Mouse (Mus musculus) intestine, embryonic 15.5 days (tissue): Measurements from ENCODE around the gene Nid2. TPM values are rescaled to one million over a fixed set of nuclear protein-coding genes. Genes with fewer than 3 reads are reported as not detected.
A peak's percentile ranks its signal among the peaks of the same experiment; 100 is the strongest.

ENCODE experiments used
- ATAC-seq: fragments of 200-750 bp; cut with Nextera tagmentation; 2 replicates; pipeline ENCODE4 v1.8.0; 2017; ENCODE audit warnings: moderate TSS enrichment, moderate library complexity
- H3K27ac ChIP-seq: fragments of 300-500 bp; sonication (generic); 2 replicates; pipeline ENCODE4 v1.5.1; 2015; ENCODE audit warnings: mild to moderate bottlenecking, inconsistent platforms
- H3K27me3 ChIP-seq: fragments of 300-500 bp; sonication (generic); replicated peaks from 2 replicates; pipeline ENCODE4 v1.6.1; 2015; ENCODE audit warnings: inconsistent platforms
- H3K36me3 ChIP-seq: fragments of 300-500 bp; sonication (generic); 2 replicates; pipeline ENCODE4 v1.6.1; 2015; ENCODE audit warnings: inconsistent platforms
- H3K4me1 ChIP-seq: fragments of 300-500 bp; sonication (generic); replicated peaks from 2 replicates; pipeline ENCODE4 v1.6.1; 2015; ENCODE audit warnings: inconsistent platforms
- H3K4me2 ChIP-seq: fragments of 300-500 bp; sonication (generic); replicated peaks from 2 replicates; pipeline ENCODE4 v1.6.1; 2015; ENCODE audit warnings: mild to moderate bottlenecking, inconsistent platforms
- H3K4me3 ChIP-seq: fragments of 300-500 bp; sonication (generic); replicated peaks from 2 replicates; pipeline ENCODE4 v1.5.1; 2015; ENCODE audit warnings: inconsistent platforms
- H3K9ac ChIP-seq: fragments of 300-500 bp; sonication (generic); 2 replicates; pipeline ENCODE4 v1.6.1; 2015; ENCODE audit warnings: inconsistent platforms
- H3K9me3 ChIP-seq: fragments of 300-500 bp; sonication (generic); 2 replicates; pipeline ENCODE4 v1.6.1; 2016; ENCODE audit warnings: inconsistent platforms
- WGBS: fragments of 180-500 bp; shearing (Covaris S2); methylation state at CpG from one replicate; pipeline ENCODE4 v1.1.7; 2015; 5-methylcytosine and 5-hydroxymethylcytosine counted together
- polyA plus RNA-seq: library from polyadenylated mRNA; unstranded; fragments of >200 nt; fragmentation: Nextera tagmentation; extraction: Ambion mirVana; gene quantifications from 2 replicates; pipeline ENCODE4 v1.2.1, GENCODE M21; 2015

Gene Nid2
- polyA plus RNA-seq = 68.9 and 76.8 TPM in 2 replicates

GRCm38 (mm10) chr14:19751025-19751771 is at the start of gene Nid2:
Gene Nid2 (plus strand): TSS chr14:19751265.
- Histone ChIP-seq H3K9me3 (no peaks in the 10 kb centered on the region), H3K4me2 (peak within 1 kb of the TSS; percentile 95), H3K9ac (peak within 1 kb of the TSS; percentile 60), H3K4me1 (peaks cover 15% of the 10 kb centered on the region), H3K27me3 (0 out of 2 replicates have a peak, but pooled peaks cover 4% of the 10 kb centered on the region), H3K27ac (peak within 1 kb of the TSS; percentile 77), H3K36me3 (peaks cover 4% of the 10 kb centered on the region; the same call in 1 of the 2 replicates), H3K4me3 (peak within 1 kb of the TSS; percentile 53)
- peak; percentile 97 for ATAC-seq
- WGBS = under 1% methylated on average over 45 of the region's 45 CpGs

GRCm38 (mm10) chr14:19701546-19701945 is 49.5 kb upstream of the Nid2 start:
- H3K9ac ChIP-seq = no peak overlapping the region
- H3K27ac ChIP-seq = no peak overlapping the region
- no peak for ATAC-seq
- no peaks in the 10 kb centered on the region for H3K9me3 ChIP-seq
- H3K4me2 ChIP-seq = no peak overlapping the region
- no peaks in the 10 kb centered on the region for H3K27me3 ChIP-seq
- no peaks in the 10 kb centered on the region for H3K36me3 ChIP-seq
- H3K4me3 ChIP-seq = no peak overlapping the region
- H3K4me1 ChIP-seq = no peaks in the 10 kb centered on the region; the same call in 1 of the 2 replicates

- 10% methylated on average over 16 of the region's 16 CpGs for WGBS
- no peak overlapping the region for H3K9ac ChIP-seq
- no peak overlapping the region for H3K4me3 ChIP-seq
- H3K36me3 ChIP-seq = no peaks in the 10 kb centered on the region
- H3K9me3 ChIP-seq = no peaks in the 10 kb centered on the region
- no peaks in the 10 kb centered on the region for H3K27me3 ChIP-seq
- peaks cover 16% of the 10 kb centered on the region for H3K4me1 ChIP-seq
- H3K27ac ChIP-seq = no peak overlapping the region
- ATAC-seq = 0 out of 2 replicates have a peak, but pooled peaks have one; percentile 29
- no peak overlapping the region for H3K4me2 ChIP-seq
Measured at GRCm38 (mm10) chr14:19705649-19706048, 45.4 kb upstream of the Nid2 start.

- Histone ChIP-seq H3K4me1 (peaks cover 16% of the 10 kb centered on the region), H3K9me3 (no peaks in the 10 kb centered on the region), H3K27me3 (no peaks in the 10 kb centered on the region), H3K4me3 (no peak overlapping the region), H3K9ac (no peak overlapping the region), H3K27ac (peak overlapping the region; percentile 73), H3K4me2 (no peak overlapping the region), H3K36me3 (no peaks in the 10 kb centered on the region)
- peak; percentile 42 for ATAC-seq
- WGBS = 1% methylated on average over 5 of the region's 5 CpGs
Measured at GRCm38 (mm10) chr14:19706454-19706853, 44.6 kb upstream of the Nid2 start.

- peaks cover 16% of the 10 kb centered on the region for H3K4me1 ChIP-seq
- peak overlapping the region; percentile 73 for H3K27ac ChIP-seq
- no peaks in the 10 kb centered on the region for H3K9me3 ChIP-seq
- 55% methylated on average over 2 of the region's 2 CpGs for WGBS
- H3K27me3 ChIP-seq = no peaks in the 10 kb centered on the region
- peak; percentile 59 for ATAC-seq
- no peaks in the 10 kb centered on the region for H3K36me3 ChIP-seq
- no peak overlapping the region for H3K9ac ChIP-seq
- peak overlapping the region; percentile 30; the same call in 1 of the 2 replicates for H3K4me2 ChIP-seq
- no peak overlapping the region for H3K4me3 ChIP-seq
Measured at GRCm38 (mm10) chr14:19706997-19707396, 44.1 kb upstream of the Nid2 start.

- peak; percentile 88 for ATAC-seq
Measured at GRCm38 (mm10) chr14:19707721-19708507, 43.2 kb upstream of the Nid2 start.

GRCm38 (mm10) chr14:19709161-19709560 is 41.9 kb upstream of the Nid2 start:
- Histone ChIP-seq H3K4me1 (peaks cover 16% of the 10 kb centered on the region), H3K9ac (no peak overlapping the region), H3K4me2 (peak overlapping the region; percentile 49), H3K27ac (no peak overlapping the region), H3K4me3 (no peak overlapping the region), H3K9me3 (no peaks in the 10 kb centered on the region), H3K27me3 (no peaks in the 10 kb centered on the region), H3K36me3 (no peaks in the 10 kb centered on the region)
- 63% methylated on average over 9 of the region's 9 CpGs for WGBS
- ATAC-seq = no peak

More at GRCm38 (mm10) chr14:19707721-19708507, 43.2 kb upstream of the Nid2 start:
- peaks cover 16% of the 10 kb centered on the region for H3K4me1 ChIP-seq
- H3K9ac ChIP-seq = no peak overlapping the region; the same call in 1 of the 2 replicates
- no peaks in the 10 kb centered on the region for H3K36me3 ChIP-seq
- H3K27me3 ChIP-seq = no peaks in the 10 kb centered on the region
- 45% methylated on average over 11 of the region's 11 CpGs for WGBS
- no peaks in the 10 kb centered on the region for H3K9me3 ChIP-seq
- peak overlapping the region; percentile 66 for H3K27ac ChIP-seq
- H3K4me3 ChIP-seq = peak overlapping the region; percentile 25
- peak overlapping the region; percentile 49 for H3K4me2 ChIP-seq

GRCm38 (mm10) chr14:19711771-19712170 is 39.3 kb upstream of the Nid2 start:
- Histone ChIP-seq H3K27me3 (no peaks in the 10 kb centered on the region), H3K27ac (no peak overlapping the region), H3K4me3 (no peak overlapping the region), H3K4me1 (peaks cover 14% of the 10 kb centered on the region), H3K36me3 (no peaks in the 10 kb centered on the region), H3K4me2 (no peak overlapping the region), H3K9ac (no peak overlapping the region), H3K9me3 (no peaks in the 10 kb centered on the region)
- no peak for ATAC-seq
- WGBS = 48% methylated on average over 1 of the region's 1 CpGs

GRCm38 (mm10) chr14:19713067-19713466 is 38.0 kb upstream of the Nid2 start:
- H3K9ac ChIP-seq = no peak overlapping the region
- H3K4me3 ChIP-seq = no peak overlapping the region
- H3K4me2 ChIP-seq = no peak overlapping the region
- H3K27ac ChIP-seq = no peak overlapping the region
- no peak for ATAC-seq
- H3K9me3 ChIP-seq = no peaks in the 10 kb centered on the region
- H3K27me3 ChIP-seq = no peaks in the 10 kb centered on the region
- H3K36me3 ChIP-seq = no peaks in the 10 kb centered on the region
- H3K4me1 ChIP-seq = peaks cover 7% of the 10 kb centered on the region
- 40% methylated on average over 3 of the region's 3 CpGs for WGBS

- no peaks in the 10 kb centered on the region for H3K36me3 ChIP-seq
- no peaks in the 10 kb centered on the region for H3K9me3 ChIP-seq
- no peak overlapping the region for H3K27ac ChIP-seq
- no peak overlapping the region for H3K4me2 ChIP-seq
- H3K9ac ChIP-seq = no peak overlapping the region
- H3K4me3 ChIP-seq = no peak overlapping the region
- no peaks in the 10 kb centered on the region for H3K4me1 ChIP-seq
- ATAC-seq = no peak
- H3K27me3 ChIP-seq = no peaks in the 10 kb centered on the region
- 70% methylated on average over 3 of the region's 3 CpGs for WGBS
Measured at GRCm38 (mm10) chr14:19719077-19719476, 32.0 kb upstream of the Nid2 start.

- 80% methylated on average over 2 of the region's 2 CpGs for WGBS
- no peak for ATAC-seq
Measured at GRCm38 (mm10) chr14:19720044-19720611, 30.9 kb upstream of the Nid2 start.

GRCm38 (mm10) chr14:19728278-19728677 is 22.8 kb upstream of the Nid2 start:
- Histone ChIP-seq H3K4me1 (peaks cover 11% of the 10 kb centered on the region; the same call in 1 of the 2 replicates), H3K4me2 (no peak overlapping the region), H3K27me3 (no peaks in the 10 kb centered on the region), H3K9ac (no peak overlapping the region), H3K27ac (peak overlapping the region; percentile 60; the same call in 1 of the 2 replicates), H3K36me3 (no peaks in the 10 kb centered on the region), H3K4me3 (no peak overlapping the region), H3K9me3 (no peaks in the 10 kb centered on the region)
- ATAC-seq = no peak
- WGBS = 77% methylated on average over 5 of the region's 5 CpGs

More at GRCm38 (mm10) chr14:19720044-19720611, 30.9 kb upstream of the Nid2 start:
- no peak overlapping the region for H3K4me2 ChIP-seq
- H3K4me3 ChIP-seq = no peak overlapping the region
- no peaks in the 10 kb centered on the region for H3K9me3 ChIP-seq
- H3K27ac ChIP-seq = no peak overlapping the region
- no peaks in the 10 kb centered on the region for H3K36me3 ChIP-seq
- no peaks in the 10 kb centered on the region for H3K27me3 ChIP-seq
- H3K9ac ChIP-seq = no peak overlapping the region
- no peaks in the 10 kb centered on the region for H3K4me1 ChIP-seq
